Mouse (Mus musculus): ENCODE results near the gene Ntn5. TPM values are rescaled to one million over a fixed set of nuclear protein-coding genes. Genes with fewer than 3 reads are reported as not detected.
A peak's percentile ranks its signal among the peaks of the same experiment; 100 is the strongest.

Gene Ntn5
- total RNA-seq, 2 experiments from 2014 or later, result 0.52 to 0.69 TPM

GRCm38 (mm10) chr7:45720413-45721233 is 36.8 kb downstream of the Ntn5 start, which contains the start of gene Fam83e:
Fam83e (plus strand) TSS chr7:45721212.
- intact Hi-C loops (cut with DNase I), result no loop called here
- peak in 1 of 2 experiments; percentile 14 for DNase-seq

- DNase-seq, result no peak
- intact Hi-C loops (cut with DNase I), result no loop called here
Observed at GRCm38 (mm10) chr7:45721234-45721571, 37.4 kb downstream of the Ntn5 start.

GRCm38 (mm10) chr7:45721642-45722347 is 38.0 kb downstream of the Ntn5 start:
- peak in 1 of 2 experiments; percentile 13 for DNase-seq
- intact Hi-C loops (cut with DNase I), result no loop called here

- DNase-seq, result peak in 1 of 2 experiments; percentile 22
- intact Hi-C loops (cut with DNase I), result no loop called here
Observed at GRCm38 (mm10) chr7:45722348-45722713, 38.5 kb downstream of the Ntn5 start.

- DNase-seq, result peak in 1 of 2 experiments; percentile 6
- intact Hi-C loops (cut with DNase I), result no loop called here
Observed at GRCm38 (mm10) chr7:45723301-45723700, 39.5 kb downstream of the Ntn5 start.

- intact Hi-C loops (cut with DNase I), result no loop called here
- no peak for DNase-seq
Observed at GRCm38 (mm10) chr7:45723781-45724180, 40.0 kb downstream of the Ntn5 start.

- intact Hi-C loops (cut with DNase I), result no loop called here
- peak in 1 of 2 experiments; percentile 11 for DNase-seq
Observed at GRCm38 (mm10) chr7:45725151-45725550, 41.3 kb downstream of the Ntn5 start.

GRCm38 (mm10) chr7:45725713-45726112 is 41.9 kb downstream of the Ntn5 start, which contains the start of gene Spaca4:
Spaca4 (minus strand) TSS chr7:45725813.
- no peak for DNase-seq
- intact Hi-C loops (cut with DNase I), result no loop called here

GRCm38 (mm10) chr7:45726419-45726818 is 42.6 kb downstream of the Ntn5 start:
- no peak for DNase-seq
- intact Hi-C loops (cut with DNase I), result no loop called here

- no peak for DNase-seq
- intact Hi-C loops (cut with DNase I), result no loop called here
Observed at GRCm38 (mm10) chr7:45727625-45728024, 43.8 kb downstream of the Ntn5 start.

GRCm38 (mm10) chr7:45730727-45731431 is 47.1 kb downstream of the Ntn5 start:
- intact Hi-C loops (cut with DNase I), result loop anchor here (5.0 kb wide), 1 partner anchor 206 kb away; no protein-coding TSS in a partner anchor

GRCm38 (mm10) chr7:45733477-45733876 is 49.7 kb downstream of the Ntn5 start:
- intact Hi-C loops (cut with DNase I), result loop anchor here (5.0 kb wide), 1 partner anchor 204 kb away; no protein-coding TSS in a partner anchor
- no peak for DNase-seq

More at GRCm38 (mm10) chr7:45730727-45731431, 47.1 kb downstream of the Ntn5 start:
- no peak for DNase-seq

GRCm38 (mm10) chr7:45739162-45739763 is 55.4 kb downstream of the Ntn5 start:
- DNase-seq, result peak in 1 of 2 experiments; percentile 73
- intact Hi-C loops (cut with DNase I), result loop anchor here (1.0 kb wide), 1 partner anchor 61 kb away; no protein-coding TSS in a partner anchor

- intact Hi-C loops (cut with DNase I), result loop anchor here (1.0 kb wide), 1 partner anchor 60 kb away; no protein-coding TSS in a partner anchor
- no peak for DNase-seq
Observed at GRCm38 (mm10) chr7:45739820-45740219, 56.0 kb downstream of the Ntn5 start.

GRCm38 (mm10) chr7:45741308-45741707 is 57.5 kb downstream of the Ntn5 start:
- DNase-seq, result no peak

GRCm38 (mm10) chr7:45741777-45742176 is 58.0 kb downstream of the Ntn5 start:
- DNase-seq, result no peak
- intact Hi-C loops (cut with DNase I), result no loop called here

More at GRCm38 (mm10) chr7:45741308-45741707, 57.5 kb downstream of the Ntn5 start:
- intact Hi-C loops (cut with DNase I), result no loop called here

GRCm38 (mm10) chr7:45742338-45742737 is 58.5 kb downstream of the Ntn5 start:
- intact Hi-C loops (cut with DNase I), result no loop called here
- no peak for DNase-seq
